Mouse (Mus musculus): Measurements from ENCODE around the gene Klra7. TPM values are rescaled to one million over a fixed set of nuclear protein-coding genes. Genes with fewer than 3 reads are reported as not detected.
"Not testable (repeated sequence)": the region's sequence is repeated elsewhere in the genome, so short reads cannot be mapped to it uniquely, and the experiment has no call there.

The Klra7 gene
- under 1 TPM in 1 of 2 experiments, not detected in 1; 0.20 TPM for total RNA-seq (2021)
- not detected in 2 replicates for polyA plus RNA-seq (2012; rRNA removed)
- long read RNA-seq, result 0 reads

DNA sequence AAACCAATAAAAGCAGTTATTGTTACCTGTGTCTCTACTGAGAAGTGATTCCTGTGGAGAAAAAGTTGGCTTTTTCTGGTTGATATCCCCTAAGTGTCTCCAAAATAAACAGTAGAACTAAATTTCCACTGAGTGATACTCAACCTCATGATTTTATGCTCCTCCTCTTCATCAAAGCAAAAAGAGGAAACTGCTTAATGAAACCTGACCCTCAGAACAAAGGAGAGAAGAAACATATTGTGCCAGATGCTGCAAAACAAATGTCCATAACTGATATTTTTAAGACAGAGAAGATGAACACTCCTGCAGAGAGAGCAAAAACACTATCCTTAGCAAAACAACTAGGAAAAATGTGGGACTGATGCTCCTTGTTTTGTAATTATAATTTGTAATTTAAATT, at the start of gene Klra7:
Klra7 (minus strand) TSS at position 101 of the 400 bp plus-strand sequence.
- Histone ChIP-seq H3K79me2 (replicated peaks; ENCODE audit: control insufficient read depth, insufficient read depth, low read length) (no peaks in the 10 kb centered on the region), H3K4me3 (no peak within 1 kb of the TSS), H3K36me3 (ENCODE audit: control insufficient read depth, insufficient read depth, low read length) (no peaks in the 10 kb centered on the region), H3K27ac (no peak within 1 kb of the TSS), H3K9ac (ENCODE audit: low read depth, low read length) (no peak within 1 kb of the TSS), H3K27me3 (ENCODE audit: control insufficient read depth, insufficient read depth, low read length) (no peaks in the 10 kb centered on the region), H3K4me1 (ENCODE audit: control insufficient read depth, insufficient read depth, low read length) (no peaks in the 10 kb centered on the region)
- intact Hi-C loops (cut with DNase I), result no loop called here
- no peak for DNase-seq
- TF ChIP-seq POLR2A (IDR thresholded peaks at IDR 0.05; ENCODE audit: insufficient read depth, low read depth, low read length) (no peak), CTCF (IDR thresholded peaks at IDR 0.05) (no peak), EP300 (IDR thresholded peaks at IDR 0.05; ENCODE audit: insufficient read depth, low read depth, low read length) (no peak)

DNA sequence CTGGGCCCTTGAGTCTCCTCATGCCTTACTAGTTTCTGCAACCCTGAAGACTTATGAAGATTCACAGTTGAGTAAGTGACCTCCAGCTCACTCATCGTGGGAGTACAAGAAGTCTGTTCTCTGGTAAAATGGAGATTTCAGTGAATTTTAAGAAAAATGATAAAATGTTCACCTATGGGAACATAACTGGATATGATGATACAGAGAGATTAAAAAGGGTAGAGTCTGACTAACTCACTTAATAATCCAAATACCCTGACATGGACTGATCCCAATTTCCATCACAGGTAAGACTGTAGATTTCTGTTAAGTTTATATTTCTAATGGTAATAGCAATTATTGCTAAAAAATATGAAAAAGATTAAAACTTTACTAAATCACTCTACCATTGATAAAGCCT, 48.7 kb upstream of the Klra7 start, which contains the start of gene Klra10:
Klra10 (minus strand) TSS at position 101 of the 400 bp plus-strand sequence.
- H3K9ac ChIP-seq (ENCODE audit: low read depth, low read length); H3K4me3 ChIP-seq; H3K36me3 ChIP-seq (ENCODE audit: control insufficient read depth, insufficient read depth, low read length); H3K4me1 ChIP-seq (ENCODE audit: control insufficient read depth, insufficient read depth, low read length); H3K27ac ChIP-seq; H3K79me2 ChIP-seq (replicated peaks; ENCODE audit: control insufficient read depth, insufficient read depth, low read length); DNase-seq; H3K27me3 ChIP-seq (ENCODE audit: control insufficient read depth, insufficient read depth, low read length); intact Hi-C loops (cut with DNase I): not testable (repeated sequence)
- 59% methylated on average over 1 of the region's 1 CpGs for WGBS

DNA sequence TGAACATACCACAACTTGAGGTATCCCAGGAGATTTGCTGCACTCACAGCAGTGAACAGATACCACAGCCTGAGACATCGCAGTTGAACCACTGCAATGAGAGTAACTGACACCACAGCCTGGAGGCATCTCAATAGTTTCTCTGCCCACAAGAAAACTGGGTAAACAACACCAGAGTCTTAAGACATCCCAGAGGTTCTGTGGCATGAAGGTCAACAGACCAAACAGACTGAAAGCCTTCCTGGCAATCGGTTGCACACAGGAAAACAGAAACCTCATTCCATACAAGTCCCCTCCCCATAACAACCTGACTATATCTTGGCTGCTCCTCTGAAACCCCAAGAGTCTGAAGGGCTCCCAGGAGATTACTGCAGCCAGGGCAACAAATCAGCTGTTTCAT, 22.2 kb upstream of the Klra7 start:
- H3K79me2 ChIP-seq (replicated peaks; ENCODE audit: control insufficient read depth, insufficient read depth, low read length), result no peaks in the 10 kb centered on the region
- intact Hi-C loops (cut with DNase I), result loop anchor here (5.0 kb wide), 1 partner anchor 208 kb away; no protein-coding TSS in a partner anchor
- H3K27ac ChIP-seq, result no peak overlapping the region
- TF ChIP-seq POLR2A (IDR thresholded peaks at IDR 0.05; ENCODE audit: insufficient read depth, low read depth, low read length) (no peak), EP300 (IDR thresholded peaks at IDR 0.05; ENCODE audit: insufficient read depth, low read depth, low read length) (no peak), CTCF (IDR thresholded peaks at IDR 0.05) (no peak)
- H3K27me3 ChIP-seq (ENCODE audit: control insufficient read depth, insufficient read depth, low read length), result no peaks in the 10 kb centered on the region
- WGBS, result 69% methylated on average over 2 of the region's 2 CpGs
- H3K9ac ChIP-seq (ENCODE audit: low read depth, low read length), result no peak overlapping the region
- H3K4me1 ChIP-seq (ENCODE audit: control insufficient read depth, insufficient read depth, low read length), result no peaks in the 10 kb centered on the region
- no peak overlapping the region for H3K4me3 ChIP-seq
- DNase-seq, result no peak
- no peaks in the 10 kb centered on the region for H3K36me3 ChIP-seq (ENCODE audit: control insufficient read depth, insufficient read depth, low read length)

DNA sequence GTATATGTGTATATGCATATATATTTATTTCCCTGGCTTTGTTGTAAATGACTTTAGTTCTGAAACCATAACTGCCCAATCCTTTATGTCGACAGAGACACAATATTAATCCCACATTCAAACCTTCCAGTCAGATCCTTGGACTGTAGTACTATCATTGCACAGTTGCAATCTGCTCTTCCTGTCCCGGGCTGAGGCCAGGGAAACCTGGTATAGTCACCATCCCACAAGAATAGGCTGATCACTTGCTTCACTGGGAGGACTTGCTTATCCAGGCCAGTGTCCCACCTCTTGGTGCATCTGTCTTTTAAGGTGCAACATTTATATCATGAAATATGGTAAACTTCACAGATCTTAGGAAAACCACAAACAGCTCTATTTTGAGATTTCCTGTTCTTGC, 4.4 kb upstream of the Klra7 start:
- Histone ChIP-seq H3K36me3 (ENCODE audit: control insufficient read depth, insufficient read depth, low read length) (no peaks in the 10 kb centered on the region), H3K4me1 (ENCODE audit: control insufficient read depth, insufficient read depth, low read length) (no peaks in the 10 kb centered on the region), H3K4me3 (no peak overlapping the region), H3K79me2 (replicated peaks; ENCODE audit: control insufficient read depth, insufficient read depth, low read length) (no peaks in the 10 kb centered on the region), H3K27ac (no peak overlapping the region), H3K9ac (ENCODE audit: low read depth, low read length) (no peak overlapping the region), H3K27me3 (ENCODE audit: control insufficient read depth, insufficient read depth, low read length) (no peaks in the 10 kb centered on the region)
- DNase-seq, result no peak
- intact Hi-C loops (cut with DNase I), result no loop called here
- no peak for TF ChIP-seq EP300 (IDR thresholded peaks at IDR 0.05; ENCODE audit: insufficient read depth, low read depth, low read length)
- TF ChIP-seq CTCF (IDR thresholded peaks at IDR 0.05), result no peak
- TF ChIP-seq POLR2A (IDR thresholded peaks at IDR 0.05; ENCODE audit: insufficient read depth, low read depth, low read length), result no peak
- WGBS, result 54% methylated on average over 2 of the region's 2 CpGs

DNA sequence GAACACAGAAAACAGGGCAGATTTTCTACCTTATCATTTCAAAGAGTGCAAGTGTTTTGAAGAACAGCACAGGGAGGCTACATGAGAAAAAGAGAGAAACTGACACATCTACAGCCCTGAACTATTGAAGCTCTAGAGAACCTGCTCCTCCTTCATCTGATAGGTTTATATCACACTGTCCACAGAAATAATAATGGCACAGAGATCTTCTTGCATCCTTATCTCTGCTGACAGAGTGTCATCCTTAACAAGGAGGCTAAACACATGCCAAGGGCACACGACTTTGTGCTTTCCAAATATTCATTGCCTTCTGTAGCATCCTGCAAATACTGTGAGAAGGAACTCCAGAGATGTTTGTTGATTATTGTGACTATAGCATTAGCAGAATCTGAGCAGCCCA, 3.5 kb upstream of the Klra7 start:
- intact Hi-C loops (cut with DNase I), result no loop called here
- TF ChIP-seq POLR2A (IDR thresholded peaks at IDR 0.05; ENCODE audit: insufficient read depth, low read depth, low read length) (no peak), EP300 (IDR thresholded peaks at IDR 0.05; ENCODE audit: insufficient read depth, low read depth, low read length) (no peak), CTCF (IDR thresholded peaks at IDR 0.05) (no peak)
- Histone ChIP-seq H3K36me3 (ENCODE audit: control insufficient read depth, insufficient read depth, low read length) (no peaks in the 10 kb centered on the region), H3K4me1 (ENCODE audit: control insufficient read depth, insufficient read depth, low read length) (no peaks in the 10 kb centered on the region), H3K27ac (no peak overlapping the region), H3K27me3 (ENCODE audit: control insufficient read depth, insufficient read depth, low read length) (no peaks in the 10 kb centered on the region), H3K9ac (ENCODE audit: low read depth, low read length) (no peak overlapping the region), H3K4me3 (no peak overlapping the region), H3K79me2 (replicated peaks; ENCODE audit: control insufficient read depth, insufficient read depth, low read length) (no peaks in the 10 kb centered on the region)
- no peak for DNase-seq
- 33% methylated on average over 1 of the region's 1 CpGs for WGBS

DNA sequence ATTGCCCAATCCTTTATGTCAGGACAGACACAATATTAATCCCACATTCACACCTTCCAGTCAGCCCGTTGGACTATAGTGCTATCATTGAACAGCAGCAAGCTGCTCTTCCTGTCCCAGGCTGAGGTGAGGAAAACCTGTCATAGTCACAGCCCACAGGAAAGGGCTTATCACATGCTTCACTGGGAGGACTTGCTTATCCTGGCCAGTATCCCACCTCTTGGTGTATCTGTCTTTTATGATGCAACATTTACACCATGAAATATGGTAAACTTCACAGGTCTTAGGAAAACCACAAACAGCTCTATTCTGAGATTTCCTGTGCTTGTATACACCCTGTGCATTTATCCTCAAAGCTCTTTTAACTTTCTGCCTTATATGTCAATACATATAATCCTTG, 35.7 kb downstream of the Klra7 start:
- H3K36me3 ChIP-seq (ENCODE audit: control insufficient read depth, insufficient read depth, low read length); H3K4me1 ChIP-seq (ENCODE audit: control insufficient read depth, insufficient read depth, low read length); H3K79me2 ChIP-seq (replicated peaks; ENCODE audit: control insufficient read depth, insufficient read depth, low read length); H3K9ac ChIP-seq (ENCODE audit: low read depth, low read length); H3K27ac ChIP-seq; H3K27me3 ChIP-seq (ENCODE audit: control insufficient read depth, insufficient read depth, low read length); H3K4me3 ChIP-seq; DNase-seq: not testable (repeated sequence)
- WGBS, result 61% methylated on average over 1 of the region's 1 CpGs
- intact Hi-C loops (cut with DNase I), result loop anchor here (10.0 kb wide), 1 partner anchor 163 kb away; no protein-coding TSS in a partner anchor

DNA sequence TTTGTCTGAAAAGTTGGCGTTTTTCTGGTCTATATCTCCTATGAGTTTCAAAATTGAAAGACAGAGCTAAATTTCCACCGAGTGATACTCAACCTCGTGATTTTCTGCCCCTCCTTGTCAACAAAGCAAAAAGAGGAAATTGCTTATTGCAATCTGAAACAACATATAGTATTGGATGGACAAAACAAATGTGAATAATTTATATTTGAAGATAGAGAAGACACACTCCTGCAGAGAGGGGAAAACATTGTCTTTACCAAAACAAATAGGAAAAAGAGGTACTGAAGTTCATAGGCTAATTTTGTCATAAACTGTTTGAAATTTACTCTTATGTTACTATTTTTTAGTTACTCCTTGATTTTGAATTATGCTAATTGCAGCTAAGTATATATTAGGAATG, 40.1 kb downstream of the Klra7 start, which contains the start of gene Klra9:
Klra9 (minus strand) TSS at position 101 of the 400 bp plus-strand sequence.
- H3K4me1 ChIP-seq (ENCODE audit: control insufficient read depth, insufficient read depth, low read length); H3K9ac ChIP-seq (ENCODE audit: low read depth, low read length); H3K36me3 ChIP-seq (ENCODE audit: control insufficient read depth, insufficient read depth, low read length); DNase-seq; H3K79me2 ChIP-seq (replicated peaks; ENCODE audit: control insufficient read depth, insufficient read depth, low read length); H3K27me3 ChIP-seq (ENCODE audit: control insufficient read depth, insufficient read depth, low read length): not testable (repeated sequence)
- H3K4me3 ChIP-seq, result peak within 1 kb of the TSS; percentile 1; the same call in 1 of the 2 replicates
- H3K27ac ChIP-seq, result peak within 1 kb of the TSS; percentile 34; the same call in 1 of the 2 replicates
- intact Hi-C loops (cut with DNase I), result loop anchor here (10.0 kb wide), 1 partner anchor 158 kb away; no protein-coding TSS in a partner anchor
- 39% methylated on average over 3 of the region's 3 CpGs for WGBS

Other genes starting within 250 kb of the Klra7 start
- gene Klra6, start 206.4 kb downstream of the Klra7 start, total RNA-seq (2021), result not detected
- not detected in 2 replicates for gene Klra6, start 206.4 kb downstream of the Klra7 start, polyA plus RNA-seq (2012; rRNA removed)
- not detected for gene Klra4, start 166.1 kb downstream of the Klra7 start, total RNA-seq (2021)
- gene Klra4, start 166.1 kb downstream of the Klra7 start, polyA plus RNA-seq (2012; rRNA removed), result 0.27 TPM in 1 of 2 replicates, not detected in the other
- under 1 TPM; 0.61 to 0.84 TPM for gene Klra8, start 103.4 kb downstream of the Klra7 start, total RNA-seq (2021)
- 0.14 TPM in 1 of 2 replicates, not detected in the other for gene Klra8, start 103.4 kb downstream of the Klra7 start, polyA plus RNA-seq (2012; rRNA removed)
- 1 to 10 TPM; 1.7 to 2.8 TPM for gene Klra9, start 40.2 kb downstream of the Klra7 start, total RNA-seq (2021)
- gene Klra9, start 40.2 kb downstream of the Klra7 start, polyA plus RNA-seq (2012; rRNA removed), result 0.35 and 0.39 TPM in 2 replicates
- gene Klra10, start 48.6 kb upstream of the Klra7 start, total RNA-seq (2021), result under 1 TPM in 1 of 2 experiments, not detected in 1; 0.57 TPM
- not detected in 2 replicates for gene Klra10, start 48.6 kb upstream of the Klra7 start, polyA plus RNA-seq (2012; rRNA removed)
- gene Klra3, start 104.3 kb upstream of the Klra7 start, total RNA-seq (2021), result not detected
- not detected in 2 replicates for gene Klra3, start 104.3 kb upstream of the Klra7 start, polyA plus RNA-seq (2012; rRNA removed)
- not detected for gene Klra1, start 153.6 kb upstream of the Klra7 start, total RNA-seq (2021)
- gene Klra1, start 153.6 kb upstream of the Klra7 start, polyA plus RNA-seq (2012; rRNA removed), result not detected in 2 replicates

Measured in heart, adult 2 months (tissue).